Mouse (Mus musculus) hindbrain, embryonic 10.5 days (tissue): ENCODE data around the gene Dnpep. TPM values are rescaled to one million over a fixed set of nuclear protein-coding genes. Genes with fewer than 3 reads are reported as not detected.
A peak's percentile ranks its signal among the peaks of the same experiment; 100 is the strongest.

Source experiments
- DNase-seq: peaks from one replicate; pipeline ENCODE4 v3.0.0-alpha.2; 2017; ENCODE audit warnings: low spot score
- H3K27ac ChIP-seq: fragments of 300-500 bp; sonication (generic); 2 replicates; pipeline ENCODE4 v1.5.1; 2016; ENCODE audit warnings: mild to moderate bottlenecking, moderate library complexity
- H3K27me3 ChIP-seq: fragments of 300-500 bp; sonication (generic); 2 replicates; pipeline ENCODE4 v1.6.1; 2016; ENCODE audit warnings: mild to moderate bottlenecking; ENCODE audit not compliant: poor library complexity, insufficient read depth, severe bottlenecking
- H3K36me3 ChIP-seq: fragments of 300-500 bp; sonication (generic); 2 replicates; pipeline ENCODE4 v1.6.1; 2016; ENCODE audit warnings: mild to moderate bottlenecking, moderate library complexity
- H3K4me1 ChIP-seq: fragments of 300-500 bp; sonication (generic); replicated peaks from 2 replicates; pipeline ENCODE4 v1.6.1; 2016; ENCODE audit warnings: mild to moderate bottlenecking
- H3K4me3 ChIP-seq: fragments of 300-500 bp; sonication (generic); 2 replicates; pipeline ENCODE4 v1.5.1; 2016; ENCODE audit warnings: mild to moderate bottlenecking, moderate library complexity
- H3K9me3 ChIP-seq: fragments of 300-500 bp; sonication (generic); 2 replicates; pipeline ENCODE4 v1.6.1; 2016; ENCODE audit warnings: mild to moderate bottlenecking, moderate library complexity
- WGBS: fragments of 180-500 bp; shearing (Covaris S2); methylation state at CpG from one replicate; pipeline ENCODE4 v1.1.7; 2016; 5-methylcytosine and 5-hydroxymethylcytosine counted together
- polyA plus RNA-seq: library from polyadenylated mRNA; unstranded; fragments of >200 nt; fragmentation: Nextera tagmentation; extraction: Ambion mirVana; gene quantifications from 2 replicates; pipeline ENCODE4 v1.2.1, GENCODE M21; 2016

Gene Dnpep
- 154 and 199 TPM in 2 replicates for polyA plus RNA-seq

- H3K4me1 ChIP-seq, result peaks cover 21% of the 10 kb centered on the region
- peak within 1 kb of the TSS; percentile 92 for H3K27ac ChIP-seq
- H3K4me3 ChIP-seq, result peak within 1 kb of the TSS; percentile 78
- no peaks in the 10 kb centered on the region for H3K9me3 ChIP-seq
- DNase-seq, result peak; percentile 100
- under 1% methylated on average over 92 of the region's 92 CpGs for WGBS
- peaks cover 31% of the 10 kb centered on the region for H3K36me3 ChIP-seq
- no peaks in the 10 kb centered on the region for H3K27me3 ChIP-seq
Measured at GRCm38 (mm10) chr1:75317241-75318201, at the start of gene Dnpep. Gene Dnpep (minus strand): TSS chr1:75317990.

- peaks cover 32% of the 10 kb centered on the region for H3K4me1 ChIP-seq
- H3K36me3 ChIP-seq, result no peaks in the 10 kb centered on the region
- H3K9me3 ChIP-seq, result no peaks in the 10 kb centered on the region
- peaks cover 62% of the 10 kb centered on the region for H3K27me3 ChIP-seq
- DNase-seq, result no peak
- no peak overlapping the region for H3K27ac ChIP-seq
- H3K4me3 ChIP-seq, result no peak overlapping the region
- WGBS, result 90% methylated on average over 14 of the region's 14 CpGs
Measured at GRCm38 (mm10) chr1:75365510-75366137, 47.8 kb upstream of the Dnpep start.

GRCm38 (mm10) chr1:75363868-75364267 lies 46.1 kb upstream of the Dnpep start:
- WGBS, result 82% methylated on average over 3 of the region's 3 CpGs
- Histone ChIP-seq H3K27ac (no peak overlapping the region), H3K4me1 (peaks cover 32% of the 10 kb centered on the region), H3K4me3 (no peak overlapping the region), H3K9me3 (no peaks in the 10 kb centered on the region), H3K36me3 (no peaks in the 10 kb centered on the region), H3K27me3 (peaks cover 68% of the 10 kb centered on the region)
- no peak for DNase-seq

GRCm38 (mm10) chr1:75361750-75362149 lies 44.0 kb upstream of the Dnpep start:
- Histone ChIP-seq H3K27ac (no peak overlapping the region), H3K9me3 (no peaks in the 10 kb centered on the region), H3K4me3 (no peak overlapping the region), H3K4me1 (peaks cover 27% of the 10 kb centered on the region), H3K36me3 (no peaks in the 10 kb centered on the region), H3K27me3 (peaks cover 79% of the 10 kb centered on the region)
- no peak for DNase-seq
- WGBS, result 46% methylated on average over 4 of the region's 4 CpGs

GRCm38 (mm10) chr1:75361123-75361522 lies 43.3 kb upstream of the Dnpep start:
- no peak for DNase-seq
- Histone ChIP-seq H3K9me3 (no peaks in the 10 kb centered on the region), H3K4me1 (peaks cover 27% of the 10 kb centered on the region), H3K36me3 (no peaks in the 10 kb centered on the region), H3K4me3 (peak overlapping the region; percentile 49), H3K27me3 (peaks cover 75% of the 10 kb centered on the region), H3K27ac (no peak overlapping the region)
- WGBS, result 43% methylated on average over 4 of the region's 4 CpGs

- Histone ChIP-seq H3K4me1 (peaks cover 27% of the 10 kb centered on the region), H3K4me3 (peak within 1 kb of the TSS; percentile 49), H3K27me3 (peaks cover 74% of the 10 kb centered on the region), H3K36me3 (no peaks in the 10 kb centered on the region), H3K9me3 (no peaks in the 10 kb centered on the region), H3K27ac (peak within 1 kb of the TSS; percentile 56)
- WGBS, result 2% methylated on average over 80 of the region's 80 CpGs
- DNase-seq, result peak; percentile 44
Measured at GRCm38 (mm10) chr1:75360112-75361031, 42.6 kb upstream of the Dnpep start, which contains the start of gene Des. Gene Des (plus strand): TSS chr1:75360329.

GRCm38 (mm10) chr1:75359346-75359745 lies 41.6 kb upstream of the Dnpep start:
- H3K4me3 ChIP-seq, result no peak overlapping the region
- WGBS, result 71% methylated on average over 13 of the region's 13 CpGs
- peaks cover 27% of the 10 kb centered on the region for H3K4me1 ChIP-seq
- DNase-seq, result no peak
- H3K36me3 ChIP-seq, result no peaks in the 10 kb centered on the region
- H3K27ac ChIP-seq, result no peak overlapping the region
- H3K27me3 ChIP-seq, result peaks cover 65% of the 10 kb centered on the region
- no peaks in the 10 kb centered on the region for H3K9me3 ChIP-seq

- H3K27me3 ChIP-seq, result peaks cover 58% of the 10 kb centered on the region
- 89% methylated on average over 4 of the region's 4 CpGs for WGBS
Measured at GRCm38 (mm10) chr1:75358009-75358408, 40.2 kb upstream of the Dnpep start.

GRCm38 (mm10) chr1:75357261-75357660 lies 39.5 kb upstream of the Dnpep start:
- peaks cover 51% of the 10 kb centered on the region for H3K27me3 ChIP-seq

More at GRCm38 (mm10) chr1:75358009-75358408, 40.2 kb upstream of the Dnpep start:
- no peaks in the 10 kb centered on the region for H3K9me3 ChIP-seq
- H3K4me1 ChIP-seq, result peaks cover 27% of the 10 kb centered on the region
- H3K27ac ChIP-seq, result no peak overlapping the region
- DNase-seq, result no peak
- no peak overlapping the region for H3K4me3 ChIP-seq
- H3K36me3 ChIP-seq, result no peaks in the 10 kb centered on the region

GRCm38 (mm10) chr1:75349275-75349674 lies 31.5 kb upstream of the Dnpep start:
- Histone ChIP-seq H3K9me3 (no peaks in the 10 kb centered on the region), H3K27me3 (peaks cover 11% of the 10 kb centered on the region; the same call in 1 of the 2 replicates), H3K4me1 (peaks cover 31% of the 10 kb centered on the region), H3K4me3 (no peak overlapping the region), H3K27ac (0 out of 2 replicates have a peak overlapping the region, but pooled peaks have one; percentile 5), H3K36me3 (no peaks in the 10 kb centered on the region)
- DNase-seq, result no peak
- WGBS, result 45% methylated on average over 5 of the region's 5 CpGs

More at GRCm38 (mm10) chr1:75357261-75357660, 39.5 kb upstream of the Dnpep start:
- no peaks in the 10 kb centered on the region for H3K9me3 ChIP-seq
- no peak overlapping the region for H3K27ac ChIP-seq
- no peak for DNase-seq
- peaks cover 27% of the 10 kb centered on the region for H3K4me1 ChIP-seq
- no peak overlapping the region for H3K4me3 ChIP-seq
- WGBS, result 85% methylated on average over 7 of the region's 7 CpGs
- H3K36me3 ChIP-seq, result no peaks in the 10 kb centered on the region

GRCm38 (mm10) chr1:75347279-75347678 lies 29.5 kb upstream of the Dnpep start:
- DNase-seq, result no peak
- peak overlapping the region; percentile 13; the same call in 1 of the 2 replicates for H3K27ac ChIP-seq
- no peaks in the 10 kb centered on the region for H3K36me3 ChIP-seq
- H3K4me3 ChIP-seq, result no peak overlapping the region
- peaks cover 9% of the 10 kb centered on the region; the same call in 1 of the 2 replicates for H3K27me3 ChIP-seq
- 86% methylated on average over 5 of the region's 5 CpGs for WGBS
- no peaks in the 10 kb centered on the region for H3K9me3 ChIP-seq
- peaks cover 41% of the 10 kb centered on the region for H3K4me1 ChIP-seq
